15 mouse cellular contexts compared by ENCODE assay signal in the genomic region with DNA sequence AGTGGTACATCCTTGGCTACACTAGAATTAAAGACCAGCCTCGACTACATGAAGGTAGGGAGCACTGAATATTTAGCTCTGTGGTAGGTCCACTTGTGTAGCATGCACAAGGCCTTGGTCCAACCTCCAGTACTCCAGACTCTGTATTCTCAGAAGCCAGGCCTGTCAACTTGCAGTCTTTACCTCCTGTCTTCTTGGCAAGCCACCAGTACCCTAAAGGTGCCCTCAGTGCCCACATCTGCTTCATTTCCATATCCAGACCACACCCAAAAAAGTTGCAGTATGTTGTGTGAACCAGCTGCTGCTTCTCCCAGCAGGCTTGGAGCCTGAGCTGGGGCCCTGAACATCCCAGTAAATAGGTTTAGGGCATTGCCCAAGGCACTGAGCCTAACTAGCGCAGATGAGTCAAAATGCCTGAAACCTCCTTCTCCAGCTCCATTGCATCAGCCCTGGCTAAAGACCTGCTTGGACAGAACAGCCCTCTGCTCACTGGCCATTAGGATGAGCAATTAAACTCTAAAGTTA. TPM values are rescaled to one million over a fixed set of nuclear protein-coding genes. Genes with fewer than 3 reads are reported as not detected.
DNase-seq lines count a peak whose midpoint lies in the region; ATAC-seq and TF ChIP-seq lines count a peak whose summit lies in the region.
"Had no signal": no experiment of that assay in that cellular context is flagged by ENCODE, and none has a peak within 500 bp of the region (broad histone marks: within the 10 kb centered on the region; RNA-seq: fewer than 3 reads in every experiment).

No protein-coding gene starts in this region.

- TF ChIP-seq POLR2A in CH12.LX (IDR thresholded peaks at IDR 0.05; ENCODE audit: low read depth, low read length), result no peak; the same call in 1 of the 2 replicates

- H3K27ac ChIP-seq in heart, embryonic 15.5 days, result peak overlapping the region; percentile 96; the same call in 1 of the 2 replicates
- peak overlapping the region; percentile 44 for H3K27ac ChIP-seq in CH12.LX (ENCODE audit: insufficient read depth, low read depth)
- H3K27ac ChIP-seq in embryonic facial prominence, embryonic 15.5 days (replicated peaks), result peak overlapping the region; percentile 93

- 80% methylated on average over 2 of the region's 2 CpGs for WGBS in heart, embryonic 15.5 days
- WGBS in embryonic facial prominence, embryonic 15.5 days, result 89% methylated on average over 2 of the region's 2 CpGs

- H3K27me3 ChIP-seq in heart, embryonic 15.5 days, result no peaks in the 10 kb centered on the region
- H3K27me3 ChIP-seq in CH12.LX (replicated peaks), result no peaks in the 10 kb centered on the region
- no peaks in the 10 kb centered on the region for H3K27me3 ChIP-seq in embryonic facial prominence, embryonic 15.5 days
- H3K27me3 ChIP-seq: hindbrain, embryonic 15.5 days; kidney, embryonic 15.5 days; liver, embryonic 12.5 days; lung, embryonic 15.5 days had no signal

- peaks cover 34% of the 10 kb centered on the region for H3K79me2 ChIP-seq in CH12.LX (replicated peaks; ENCODE audit: control insufficient read depth, extremely low read depth, insufficient read depth, poor library complexity, severe bottlenecking)

- H3K9me3 ChIP-seq in heart, embryonic 15.5 days (replicated peaks), result no peaks in the 10 kb centered on the region
- H3K9me3 ChIP-seq in CH12.LX (replicated peaks; ENCODE audit: low read length), result no peaks in the 10 kb centered on the region
- H3K9me3 ChIP-seq in embryonic facial prominence, embryonic 15.5 days (replicated peaks), result no peaks in the 10 kb centered on the region
- H3K9me3 ChIP-seq: hindbrain, embryonic 15.5 days; kidney, embryonic 15.5 days; liver, embryonic 12.5 days; lung, embryonic 15.5 days had no signal

- no peak for TF ChIP-seq EP300 in CH12.LX (IDR thresholded peaks at IDR 0.05; ENCODE audit: low read length)

- H3K36me3 ChIP-seq in heart, embryonic 15.5 days, result peaks cover 44% of the 10 kb centered on the region
- peaks cover 44 to 69% of the 10 kb centered on the region in 2 experiments for H3K36me3 ChIP-seq in CH12.LX (replicated peaks in 1 of 2; ENCODE audit: control insufficient read depth in 1 of 2, insufficient read depth in 1 of 2, low read length in 1 of 2)
- peaks cover 51% of the 10 kb centered on the region for H3K36me3 ChIP-seq in embryonic facial prominence, embryonic 15.5 days

- in situ Hi-C loops in CH12.LX (cut with MboI; ENCODE audit: low pct_ligation_motif_present, low pct_unique_long_range_greater_than_20kb, low sequenced_read_pairs), result loop anchor here (25.0 kb wide), 1 partner anchor 305 kb away; no protein-coding TSS in a partner anchor

- no peak overlapping the region for H3K4me2 ChIP-seq in heart, embryonic 15.5 days
- no peak overlapping the region for H3K4me2 ChIP-seq in CH12.LX (ENCODE audit: insufficient read depth, low read depth, poor library complexity, severe bottlenecking)
- H3K4me2 ChIP-seq in embryonic facial prominence, embryonic 15.5 days (replicated peaks), result no peak overlapping the region

- H3K4me3 ChIP-seq in heart, embryonic 15.5 days, result no peak overlapping the region
- no peak overlapping the region for H3K4me3 ChIP-seq in CH12.LX (replicated peaks in 1 of 3; ENCODE audit: low read depth in 2 of 3, low read length in 2 of 3, poor library complexity in 1 of 3)
- no peak overlapping the region for H3K4me3 ChIP-seq in embryonic facial prominence, embryonic 15.5 days (replicated peaks)

- H3K4me1 ChIP-seq in heart, embryonic 15.5 days (replicated peaks), result peaks cover 19% of the 10 kb centered on the region
- H3K4me1 ChIP-seq in CH12.LX (ENCODE audit: control insufficient read depth in 1 of 2, insufficient read depth in 2 of 2), result peaks cover 6 to 41% of the 10 kb centered on the region in 2 experiments; a peak in 3 of 4 replicates
- peaks cover 34% of the 10 kb centered on the region for H3K4me1 ChIP-seq in embryonic facial prominence, embryonic 15.5 days

- no peak overlapping the region for H3K9ac ChIP-seq in heart, embryonic 15.5 days
- H3K9ac ChIP-seq in CH12.LX (ENCODE audit: insufficient read depth, low read depth), result no peak overlapping the region
- H3K9ac ChIP-seq in embryonic facial prominence, embryonic 15.5 days, result no peak overlapping the region

- no peak for TF ChIP-seq CTCF in CH12.LX (conservative IDR thresholded peaks at IDR 0.05 in 1 of 2, IDR thresholded peaks at IDR 0.05 in 1 of 2; ENCODE audit: low read depth in 2 of 2, low read length in 2 of 2)

- no peak for DNase-seq in heart, postnatal 4 days
- DNase-seq in 3T3-L1 (ENCODE audit: low read depth, low spot score), result peak; percentile 74
- no peak for DNase-seq in CH12.LX (ENCODE audit: extremely low read depth)
- no peak for DNase-seq in frontal cortex, adult 2 months (ENCODE audit: extremely low spot score in 1 of 2, low spot score in 1 of 2)
- DNase-seq: adrenal gland, postnatal 10 days; cerebellum, adult 9-10 months; embryo, embryonic 11 days; thymus, postnatal 14 days had no signal

- dilution Hi-C loops in CH12.LX (cut with MboI; ENCODE audit: extremely low pct_ligation_motif_present, extremely low pct_unique_long_range_greater_than_20kb, low sequenced_read_pairs), result no loop called here

- ATAC-seq in heart, embryonic 15.5 days (replicated peaks; ENCODE audit: insufficient number of reproducible peaks, insufficient read depth, low FRiP score, low read depth), result no peak
- no peak for ATAC-seq in embryonic facial prominence, embryonic 15.5 days (ENCODE audit: insufficient number of reproducible peaks, low FRiP score, low TSS enrichment, low read depth)
- ATAC-seq in erythroblast, adult 5-6 weeks (replicated peaks; ENCODE audit: low FRiP score, poor library complexity, severe bottlenecking), result no peak
- ATAC-seq: liver, embryonic 12.5 days had no signal

- TF ChIP-seq RAD21 in CH12.LX (IDR thresholded peaks at IDR 0.05; ENCODE audit: low read depth, low read length), result no peak

TF ChIP-seq in CH12.LX, 34 proteins besides CTCF, POLR2A, EP300 and RAD21 (continues in another document):
- no peak for TF ChIP-seq USF1 (IDR thresholded peaks at IDR 0.05; ENCODE audit: low read depth, low read length)
- no peak for TF ChIP-seq NRF1 (IDR thresholded peaks at IDR 0.05; ENCODE audit: low read depth, low read length)
- no peak for TF ChIP-seq UBTF (IDR thresholded peaks at IDR 0.05; ENCODE audit: low read depth, low read length)
- no peak for TF ChIP-seq IRF4 (IDR thresholded peaks at IDR 0.05; ENCODE audit: low read depth, low read length)
- TF ChIP-seq NELFE (IDR thresholded peaks at IDR 0.05; ENCODE audit: low read depth, low read length), result 0 out of 2 replicates have a peak, but pooled peaks have one; percentile 30
- TF ChIP-seq ZMIZ1 (IDR thresholded peaks at IDR 0.05; ENCODE audit: low read depth, low read length), result peak; percentile 51; the same call in 1 of the 2 replicates
- no peak for TF ChIP-seq GABPA (IDR thresholded peaks at IDR 0.05; ENCODE audit: insufficient replicate concordance, low read depth, low read length)
- TF ChIP-seq PAX5 (IDR thresholded peaks at IDR 0.05; ENCODE audit: low read length), result no peak
- no peak for TF ChIP-seq SMC3 (IDR thresholded peaks at IDR 0.05; ENCODE audit: low read depth, low read length)

RNA-seq across cellular contexts. Expression of a gene that starts 1.0 kb away (rescaled TPM):
- polyA plus RNA-seq in heart, embryonic 15.5 days (2015; fragmentation: Nextera tagmentation; extraction: Ambion mirVana), result 350 and 462 TPM in 2 replicates
- total RNA-seq in heart, postnatal 4 days (2021), result 1,000 to 10,000 TPM in 1 of 2 experiments, 100 to 1,000 TPM in 1; 991 to 1,141 TPM
- 1,722 and 2,105 TPM in 2 replicates for total RNA-seq in CH12.LX (2012; rRNA removed)
- total RNA-seq in CH12.LX (2014; rRNA removed), result 1,555 and 1,586 TPM in 2 replicates
- polyA plus RNA-seq in CH12.LX (2012; ENCODE audit: insufficient read length, low read depth), result 945 and 1,140 TPM in 2 replicates
- polyA plus RNA-seq in embryonic facial prominence, embryonic 15.5 days (2015; fragmentation: Nextera tagmentation; extraction: Ambion mirVana), result 297 and 323 TPM in 2 replicates
- 99.0 and 106 TPM in 2 replicates for polyA plus RNA-seq in frontal cortex, adult 2 months (2012; rRNA removed)
- total RNA-seq in erythroblast, adult 5-6 weeks (2015; ENCODE audit: low replicate concordance), result 53.4 and 89.2 TPM in 2 replicates
- 11.8 and 32.5 TPM in 2 replicates for total RNA-seq in erythroblast, adult 5-6 weeks (2017; ENCODE audit: low replicate concordance)

RNA-seq across cellular contexts. Expression of a gene that starts 11.0 kb away (rescaled TPM):
- 185 and 232 TPM in 2 replicates for polyA plus RNA-seq in heart, embryonic 15.5 days (2015; fragmentation: Nextera tagmentation; extraction: Ambion mirVana)
- 10 to 100 TPM; 45.3 to 56.6 TPM for total RNA-seq in heart, postnatal 4 days (2021)
- total RNA-seq in CH12.LX (2012; rRNA removed) (717 and 896 TPM in 2 replicates), CH12.LX (2014; rRNA removed) (136 and 137 TPM in 2 replicates)
- polyA plus RNA-seq in CH12.LX (2012; ENCODE audit: insufficient read length, low read depth), result 691 and 791 TPM in 2 replicates
- polyA plus RNA-seq in embryonic facial prominence, embryonic 15.5 days (2015; fragmentation: Nextera tagmentation; extraction: Ambion mirVana), result 322 TPM in 2 replicates
- 71.9 and 76.2 TPM in 2 replicates for polyA plus RNA-seq in frontal cortex, adult 2 months (2012; rRNA removed)
- total RNA-seq in erythroblast, adult 5-6 weeks (2015; ENCODE audit: low replicate concordance), result 22.7 TPM in 1 of 2 replicates, not detected in the other
- total RNA-seq in erythroblast, adult 5-6 weeks (2017; ENCODE audit: low replicate concordance), result 0.68 and 3.9 TPM in 2 replicates

RNA-seq across cellular contexts. Expression of a gene that starts 11.2 kb away (rescaled TPM):
- polyA plus RNA-seq in heart, embryonic 15.5 days (2015; fragmentation: Nextera tagmentation; extraction: Ambion mirVana), result 69.6 and 74.1 TPM in 2 replicates
- 10 to 100 TPM; 32.7 to 37.8 TPM for total RNA-seq in heart, postnatal 4 days (2021)
- total RNA-seq in CH12.LX (2012; rRNA removed) (187 and 253 TPM in 2 replicates), CH12.LX (2014; rRNA removed) (443 and 488 TPM in 2 replicates)
- 129 and 170 TPM in 2 replicates for polyA plus RNA-seq in CH12.LX (2012; ENCODE audit: insufficient read length, low read depth)
- polyA plus RNA-seq in embryonic facial prominence, embryonic 15.5 days (2015; fragmentation: Nextera tagmentation; extraction: Ambion mirVana), result 107 and 127 TPM in 2 replicates
- polyA plus RNA-seq in frontal cortex, adult 2 months (2012; rRNA removed), result 282 and 284 TPM in 2 replicates
- 11.9 and 60.4 TPM in 2 replicates for total RNA-seq in erythroblast, adult 5-6 weeks (2015; ENCODE audit: low replicate concordance)
- 16.6 and 19.9 TPM in 2 replicates for total RNA-seq in erythroblast, adult 5-6 weeks (2017; ENCODE audit: low replicate concordance)

RNA-seq across cellular contexts. Expression of a gene that starts 38.8 kb away (rescaled TPM):
- polyA plus RNA-seq in heart, embryonic 15.5 days (2015; fragmentation: Nextera tagmentation; extraction: Ambion mirVana), result 33.7 and 34.1 TPM in 2 replicates
- 100 to 1,000 TPM; 139 to 146 TPM for total RNA-seq in heart, postnatal 4 days (2021)
- total RNA-seq in CH12.LX (2012; rRNA removed), result 21.0 TPM in 2 replicates
- total RNA-seq in CH12.LX (2014; rRNA removed), result 22.5 and 22.6 TPM in 2 replicates
- polyA plus RNA-seq in CH12.LX (2012; ENCODE audit: insufficient read length, low read depth), result 30.7 and 32.1 TPM in 2 replicates
- 43.4 and 51.5 TPM in 2 replicates for polyA plus RNA-seq in embryonic facial prominence, embryonic 15.5 days (2015; fragmentation: Nextera tagmentation; extraction: Ambion mirVana)
- polyA plus RNA-seq in frontal cortex, adult 2 months (2012; rRNA removed), result 127 and 139 TPM in 2 replicates
- total RNA-seq in erythroblast, adult 5-6 weeks (2015; ENCODE audit: low replicate concordance), result 9.2 and 18.3 TPM in 2 replicates
- 24.3 and 25.9 TPM in 2 replicates for total RNA-seq in erythroblast, adult 5-6 weeks (2017; ENCODE audit: low replicate concordance)

Comparison
In these comparisons a context has a peak if more than half of its experiments do, and no peak if none do; other contexts are left out.
1. H3K27ac ChIP-seq: peak in every context shown above with its lines; median percentile 96 in heart, embryonic 15.5 days; 93 in embryonic facial prominence, embryonic 15.5 days; 44 in CH12.LX.